Mouse (Mus musculus) liver, embryonic 13.5 days (tissue): ENCODE data around the gene Cdh12. TPM values are rescaled to one million over a fixed set of nuclear protein-coding genes. Genes with fewer than 3 reads are reported as not detected.

Experiments used
- ATAC-seq: fragments of 200-750 bp; cut with Nextera tagmentation; 2 replicates; pipeline ENCODE4 v1.8.0; 2017; ENCODE audit warnings: low read depth, mild to moderate bottlenecking, moderate number of reproducible peaks, moderate library complexity
- DNase-seq: peaks from one replicate; pipeline ENCODE4 v3.0.0; 2022
- H3K27ac ChIP-seq: fragments of 300-500 bp; sonication (generic); 2 replicates; pipeline ENCODE4 v1.5.1; 2015; ENCODE audit warnings: moderate library complexity, mild to moderate bottlenecking, inconsistent platforms
- H3K27me3 ChIP-seq: fragments of 300-500 bp; sonication (generic); 2 replicates; pipeline ENCODE4 v1.6.1; 2015; ENCODE audit warnings: mild to moderate bottlenecking, inconsistent platforms
- H3K36me3 ChIP-seq: fragments of 300-500 bp; sonication (generic); 2 replicates; pipeline ENCODE4 v1.6.1; 2015; ENCODE audit warnings: mild to moderate bottlenecking, inconsistent platforms
- H3K4me1 ChIP-seq: fragments of 300-500 bp; sonication (generic); replicated peaks from 2 replicates; pipeline ENCODE4 v1.6.1; 2015; ENCODE audit warnings: inconsistent platforms
- H3K4me2 ChIP-seq: fragments of 300-500 bp; sonication (generic); 2 replicates; pipeline ENCODE4 v1.6.1; 2015; ENCODE audit warnings: inconsistent platforms, mild to moderate bottlenecking, moderate library complexity
- H3K4me3 ChIP-seq: fragments of 300-500 bp; sonication (generic); replicated peaks from 2 replicates; pipeline ENCODE4 v1.5.1; 2015; ENCODE audit warnings: mild to moderate bottlenecking, inconsistent platforms
- H3K9ac ChIP-seq: fragments of 300-500 bp; sonication (generic); 2 replicates; pipeline ENCODE4 v1.6.1; 2015; ENCODE audit warnings: mild to moderate bottlenecking, inconsistent platforms
- H3K9me3 ChIP-seq: fragments of 300-500 bp; sonication (generic); replicated peaks from 2 replicates; pipeline ENCODE4 v1.6.1; 2016; ENCODE audit warnings: inconsistent platforms
- WGBS: fragments of 180-500 bp; shearing (Covaris S2); methylation state at CpG from one replicate; pipeline ENCODE4 v1.1.7; 2015; ENCODE audit not compliant: insufficient replicate concordance; 5-methylcytosine and 5-hydroxymethylcytosine counted together
- polyA plus RNA-seq: library from polyadenylated mRNA; unstranded; fragments of >200 nt; fragmentation: Nextera tagmentation; extraction: Ambion mirVana; gene quantifications from 2 replicates; pipeline ENCODE4 v1.2.1, GENCODE M21; 2015

Gene Cdh12
- polyA plus RNA-seq, 1 experiment from 2014 or later, result not detected

DNA sequence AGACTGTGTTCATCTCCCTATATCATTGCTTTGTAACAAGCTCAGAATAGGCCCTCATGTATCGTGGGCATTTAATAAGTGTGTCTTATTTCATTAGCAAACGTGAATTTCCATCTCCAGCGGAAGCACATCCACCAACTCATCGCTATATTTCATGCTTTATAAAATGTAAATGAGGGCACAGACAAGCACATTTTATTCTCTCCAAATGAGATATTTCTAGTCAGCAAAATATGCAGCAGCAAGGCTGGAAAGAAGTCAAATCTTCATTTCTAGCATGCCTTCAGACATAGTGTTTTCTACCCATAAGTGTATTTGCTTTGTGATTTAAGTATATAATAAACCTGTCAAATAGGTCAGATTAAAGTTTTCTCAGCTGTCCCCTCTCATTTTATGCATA lies 262.8 kb downstream of the Cdh12 start:
- Histone ChIP-seq H3K27me3 (no peaks in the 10 kb centered on the region), H3K9ac (no peak overlapping the region), H3K4me2 (no peak overlapping the region), H3K36me3 (no peaks in the 10 kb centered on the region), H3K27ac (no peak overlapping the region), H3K4me3 (no peak overlapping the region), H3K9me3 (no peaks in the 10 kb centered on the region), H3K4me1 (no peaks in the 10 kb centered on the region)
- WGBS, result 62% methylated on average over 4 of the region's 4 CpGs
- ATAC-seq (no peak), DNase-seq (no peak)

DNA sequence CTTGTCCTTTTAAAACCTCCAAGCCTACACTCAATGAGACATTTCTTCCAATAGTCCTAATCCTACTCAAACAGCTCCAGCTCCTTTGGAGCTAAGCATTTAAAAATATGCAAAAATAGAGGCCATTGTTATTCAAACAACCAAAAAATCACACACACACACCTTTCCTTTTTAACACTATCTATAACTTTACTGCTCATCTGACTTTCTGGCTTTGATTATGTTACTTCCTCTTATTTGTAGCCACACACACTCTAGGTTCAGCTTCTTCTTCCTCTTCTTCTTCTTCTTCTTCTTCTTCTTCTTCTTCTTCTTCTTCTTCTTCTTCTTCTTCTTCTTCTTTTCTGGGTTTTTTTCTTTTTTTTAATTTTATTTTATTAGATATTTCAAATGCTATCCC lies 323.2 kb downstream of the Cdh12 start:
- H3K4me2 ChIP-seq, result no peak overlapping the region
- H3K9ac ChIP-seq, result no peak overlapping the region
- H3K27me3 ChIP-seq, result no peaks in the 10 kb centered on the region
- H3K27ac ChIP-seq, result no peak overlapping the region
- no peaks in the 10 kb centered on the region for H3K9me3 ChIP-seq
- H3K4me1 ChIP-seq, result no peaks in the 10 kb centered on the region
- H3K36me3 ChIP-seq, result no peaks in the 10 kb centered on the region
- no peak overlapping the region for H3K4me3 ChIP-seq
- ATAC-seq, result no peak
- DNase-seq, result no peak

DNA sequence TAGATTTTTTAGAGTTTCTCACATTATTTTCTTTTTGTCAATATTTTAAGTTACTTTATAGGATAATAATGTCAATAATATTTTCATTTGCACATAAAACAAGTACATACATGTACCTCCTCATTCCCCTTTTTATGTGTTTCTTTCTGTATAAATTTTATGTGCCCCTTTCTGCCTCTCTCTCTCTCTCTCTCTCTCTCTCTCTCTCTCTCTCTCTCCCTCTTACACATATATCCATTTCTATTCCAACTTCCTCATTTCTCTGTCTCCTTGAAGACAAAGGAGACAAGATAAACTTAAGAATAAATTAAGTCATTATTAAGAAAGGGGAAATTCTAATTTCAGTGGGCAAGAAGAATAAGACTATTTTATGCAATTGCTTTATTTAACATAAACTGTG lies 324.4 kb downstream of the Cdh12 start:
- Histone ChIP-seq H3K4me2 (no peak overlapping the region), H3K9me3 (no peaks in the 10 kb centered on the region), H3K27me3 (no peaks in the 10 kb centered on the region), H3K9ac (no peak overlapping the region), H3K27ac (no peak overlapping the region), H3K36me3 (no peaks in the 10 kb centered on the region), H3K4me3 (no peak overlapping the region), H3K4me1 (no peaks in the 10 kb centered on the region)
- ATAC-seq, result no peak
- no peak for DNase-seq

DNA sequence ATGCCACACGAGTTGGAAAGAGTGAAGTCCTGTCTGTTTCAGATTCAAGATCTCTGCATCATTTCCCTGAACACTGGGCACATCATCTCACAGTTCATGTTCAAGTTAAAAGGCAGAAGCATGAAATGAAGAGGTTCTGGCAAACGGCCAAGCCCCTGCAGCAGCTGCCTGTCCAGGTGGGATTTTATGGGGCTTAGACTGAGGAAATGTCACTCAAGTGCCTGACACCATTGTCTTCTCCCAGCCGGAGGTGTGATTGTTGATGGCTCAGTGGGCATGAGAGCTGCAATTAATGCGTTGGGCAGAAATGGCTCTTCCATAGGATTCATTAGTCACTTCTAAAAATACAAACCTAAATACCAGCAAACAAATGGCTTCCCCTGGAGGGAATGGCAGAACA lies 347.9 kb downstream of the Cdh12 start:
- Histone ChIP-seq H3K27ac (no peak overlapping the region), H3K4me1 (no peaks in the 10 kb centered on the region), H3K36me3 (no peaks in the 10 kb centered on the region), H3K9ac (no peak overlapping the region), H3K9me3 (no peaks in the 10 kb centered on the region), H3K4me2 (no peak overlapping the region), H3K4me3 (no peak overlapping the region), H3K27me3 (no peaks in the 10 kb centered on the region)
- ATAC-seq (no peak), DNase-seq (no peak)
- 51% methylated on average over 4 of the region's 4 CpGs for WGBS

DNA sequence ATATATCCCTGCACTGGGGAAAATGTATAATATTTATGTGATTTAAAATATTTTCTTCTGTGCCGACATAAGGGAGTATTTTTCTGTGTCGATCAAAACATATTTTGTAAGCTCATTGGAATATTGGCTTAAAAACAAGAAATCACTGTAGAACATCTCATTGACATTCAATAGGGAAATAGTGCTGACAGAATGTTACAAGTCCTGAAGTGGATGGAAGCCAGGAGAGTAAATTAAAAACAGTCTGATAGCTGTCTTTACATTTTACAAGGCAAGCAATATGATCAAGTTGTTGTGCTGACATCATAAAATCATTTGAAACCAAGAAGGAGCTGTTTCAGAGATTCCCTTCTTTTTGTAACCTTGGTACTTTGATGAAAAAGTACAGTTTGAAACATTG lies 349.5 kb downstream of the Cdh12 start:
- no peak for ATAC-seq

DNA sequence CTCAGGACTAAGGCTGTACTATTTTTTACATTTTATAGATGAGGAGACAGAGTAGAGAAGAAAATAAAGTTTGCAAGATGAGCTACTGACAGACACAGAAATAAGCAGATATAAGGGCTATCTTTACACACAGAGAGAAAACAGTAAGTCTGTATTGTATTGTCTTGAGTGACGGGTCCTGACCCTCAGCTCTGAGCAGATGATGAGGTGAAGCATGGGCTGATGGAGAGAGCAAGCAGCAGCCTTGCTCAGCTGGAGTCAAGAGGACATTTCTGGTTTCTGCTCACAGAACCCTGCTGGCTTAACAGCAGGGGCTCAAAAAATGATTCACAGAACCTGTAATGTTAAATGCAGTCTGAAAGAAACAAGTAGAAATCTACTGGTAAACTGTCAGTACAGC lies 386.8 kb downstream of the Cdh12 start:
- no peak overlapping the region for H3K4me3 ChIP-seq
- ATAC-seq, result no peak
- no peak overlapping the region for H3K9ac ChIP-seq
- no peaks in the 10 kb centered on the region for H3K9me3 ChIP-seq
- no peaks in the 10 kb centered on the region for H3K27me3 ChIP-seq
- 65% methylated on average over 1 of the region's 1 CpGs for WGBS
- no peaks in the 10 kb centered on the region for H3K36me3 ChIP-seq
- no peak for DNase-seq
- H3K27ac ChIP-seq, result no peak overlapping the region
- no peak overlapping the region for H3K4me2 ChIP-seq
- H3K4me1 ChIP-seq, result no peaks in the 10 kb centered on the region

More for the DNA sequence above, 349.5 kb downstream of the Cdh12 start:
- H3K27me3 ChIP-seq, result no peaks in the 10 kb centered on the region
- 71% methylated on average over 2 of the region's 2 CpGs for WGBS
- no peak overlapping the region for H3K9ac ChIP-seq
- no peak overlapping the region for H3K27ac ChIP-seq
- H3K9me3 ChIP-seq, result no peaks in the 10 kb centered on the region
- no peak for DNase-seq
- H3K4me3 ChIP-seq, result no peak overlapping the region
- no peaks in the 10 kb centered on the region for H3K36me3 ChIP-seq
- no peak overlapping the region for H3K4me2 ChIP-seq
- no peaks in the 10 kb centered on the region for H3K4me1 ChIP-seq

DNA sequence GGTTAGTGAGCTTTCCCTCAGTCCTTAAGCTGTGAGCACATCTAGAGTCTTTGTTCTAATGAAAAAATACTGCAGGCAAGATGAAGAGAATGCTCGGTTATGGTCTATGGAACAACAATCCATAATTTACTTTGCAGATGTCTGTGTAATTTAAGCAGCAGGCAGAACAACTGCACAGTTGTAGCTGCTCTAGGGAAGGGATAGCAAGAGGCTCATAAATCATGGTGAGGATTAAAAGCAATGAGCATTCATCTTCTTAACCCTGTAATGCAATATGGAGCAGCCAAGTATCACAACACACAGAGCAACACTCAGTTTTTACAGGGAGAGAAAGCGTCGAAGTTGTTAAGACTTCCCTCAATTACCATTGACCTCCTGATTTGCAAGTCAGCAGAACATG lies 387.9 kb downstream of the Cdh12 start:
- H3K9me3 ChIP-seq, result no peaks in the 10 kb centered on the region
- no peak overlapping the region for H3K4me2 ChIP-seq
- no peaks in the 10 kb centered on the region for H3K27me3 ChIP-seq
- no peak overlapping the region for H3K27ac ChIP-seq
- H3K9ac ChIP-seq, result no peak overlapping the region
- H3K4me3 ChIP-seq, result no peak overlapping the region
- no peaks in the 10 kb centered on the region for H3K36me3 ChIP-seq
- ATAC-seq (no peak), DNase-seq (no peak)
- no peaks in the 10 kb centered on the region for H3K4me1 ChIP-seq
- WGBS, result 70% methylated on average over 3 of the region's 3 CpGs

DNA sequence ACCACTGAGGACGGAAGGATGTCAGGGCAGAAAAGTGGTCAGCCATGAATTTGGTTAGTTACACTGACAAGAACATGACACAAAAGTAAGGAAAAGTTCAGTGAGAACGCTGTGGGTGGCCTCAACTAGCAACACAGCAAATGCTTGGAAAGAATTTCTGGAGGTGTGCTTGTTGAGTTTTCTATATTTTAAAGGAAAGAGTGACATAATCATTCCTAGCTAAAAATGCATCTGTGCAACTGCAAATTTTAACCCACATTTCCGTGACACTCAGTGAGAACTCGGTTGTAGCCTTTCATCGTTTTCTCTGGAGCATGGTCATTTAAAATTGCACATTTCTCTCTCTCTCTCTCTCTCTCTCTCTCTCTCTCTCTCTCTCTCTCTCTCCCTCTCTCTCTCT lies 392.4 kb downstream of the Cdh12 start:
- H3K27me3 ChIP-seq, result no peaks in the 10 kb centered on the region
- no peaks in the 10 kb centered on the region for H3K4me1 ChIP-seq
- no peak for ATAC-seq
- no peaks in the 10 kb centered on the region for H3K9me3 ChIP-seq
- no peak overlapping the region for H3K27ac ChIP-seq
- no peak overlapping the region for H3K4me3 ChIP-seq
- no peak for DNase-seq
- no peak overlapping the region for H3K9ac ChIP-seq
- H3K36me3 ChIP-seq, result no peaks in the 10 kb centered on the region
- WGBS, result 63% methylated on average over 5 of the region's 5 CpGs
- no peak overlapping the region for H3K4me2 ChIP-seq

DNA sequence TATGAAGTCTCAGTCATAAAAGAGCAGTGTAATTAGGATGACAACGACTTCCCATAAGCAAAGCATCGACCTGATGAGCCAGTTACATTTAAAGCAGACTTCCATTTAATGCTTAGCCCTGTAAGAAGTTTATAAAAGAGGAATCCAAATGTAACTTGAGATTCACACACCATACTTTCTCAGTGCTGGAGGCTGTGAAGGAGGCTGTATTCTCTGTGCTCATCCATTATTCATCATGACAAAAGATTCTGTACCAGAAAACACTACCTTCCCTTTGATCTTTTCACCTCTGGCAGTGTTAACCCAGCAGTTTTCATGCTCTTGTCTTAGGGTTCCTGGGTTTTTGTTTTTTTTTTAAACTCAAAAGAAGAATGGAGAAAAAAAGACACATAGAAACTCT lies 414.0 kb downstream of the Cdh12 start:
- no peak overlapping the region for H3K27ac ChIP-seq
- no peak overlapping the region for H3K4me3 ChIP-seq
- no peaks in the 10 kb centered on the region for H3K9me3 ChIP-seq
- no peak overlapping the region for H3K9ac ChIP-seq
- no peak for ATAC-seq
- no peak overlapping the region for H3K4me2 ChIP-seq
- WGBS, result 44% methylated on average over 2 of the region's 2 CpGs
- no peaks in the 10 kb centered on the region for H3K4me1 ChIP-seq
- no peaks in the 10 kb centered on the region for H3K36me3 ChIP-seq
- H3K27me3 ChIP-seq, result no peaks in the 10 kb centered on the region
- DNase-seq, result no peak

DNA sequence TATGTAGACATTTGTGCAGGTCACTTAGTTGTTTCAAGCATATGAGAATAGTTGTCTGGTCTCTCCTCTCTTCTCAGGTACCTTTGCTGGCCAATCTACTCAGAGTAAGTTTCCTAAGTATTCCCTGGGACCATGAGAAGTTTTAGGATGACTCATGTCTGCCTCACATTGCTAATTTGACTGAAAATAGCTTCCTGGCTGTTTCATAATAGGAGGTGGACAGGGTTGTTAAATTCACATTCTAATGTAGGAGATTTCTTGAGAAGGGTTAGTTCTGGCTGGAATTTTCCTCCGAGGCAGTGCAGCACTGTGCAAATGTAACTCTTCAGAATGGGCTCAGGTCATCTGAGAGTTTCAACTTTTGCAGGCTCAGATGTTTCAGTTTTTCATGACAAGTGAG lies 423.5 kb downstream of the Cdh12 start:
- Histone ChIP-seq H3K4me3 (no peak overlapping the region), H3K9me3 (no peaks in the 10 kb centered on the region), H3K9ac (no peak overlapping the region), H3K36me3 (no peaks in the 10 kb centered on the region), H3K27ac (no peak overlapping the region), H3K4me1 (no peaks in the 10 kb centered on the region), H3K4me2 (no peak overlapping the region), H3K27me3 (no peaks in the 10 kb centered on the region)
- ATAC-seq (no peak), DNase-seq (no peak)
- WGBS, result 78% methylated on average over 1 of the region's 1 CpGs

DNA sequence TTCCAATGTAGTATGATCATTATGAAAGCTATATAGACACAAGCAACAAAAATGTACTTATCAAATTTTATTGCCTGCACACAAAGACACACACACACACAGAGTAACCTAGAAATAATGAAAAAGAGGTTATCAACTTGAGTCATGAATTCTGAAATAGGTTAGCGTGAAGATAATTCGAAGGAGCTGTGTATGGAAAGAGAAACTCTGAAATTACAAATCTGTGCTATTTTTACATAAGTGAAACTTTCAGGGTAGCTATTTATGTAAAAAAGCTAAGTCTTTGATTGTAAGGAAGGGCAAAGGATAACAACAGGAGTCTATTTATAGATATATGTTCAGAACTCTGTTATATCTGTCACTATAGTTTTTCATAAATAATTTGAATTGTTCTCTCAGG lies 427.9 kb downstream of the Cdh12 start:
- H3K4me3 ChIP-seq, result no peak overlapping the region
- H3K4me1 ChIP-seq, result no peaks in the 10 kb centered on the region
- DNase-seq, result no peak
- no peaks in the 10 kb centered on the region for H3K27me3 ChIP-seq
- no peaks in the 10 kb centered on the region for H3K36me3 ChIP-seq
- H3K9ac ChIP-seq, result no peak overlapping the region
- WGBS, result 80% methylated on average over 2 of the region's 2 CpGs
- no peak overlapping the region for H3K27ac ChIP-seq
- no peak overlapping the region for H3K4me2 ChIP-seq
- H3K9me3 ChIP-seq, result no peaks in the 10 kb centered on the region
- ATAC-seq, result no peak

DNA sequence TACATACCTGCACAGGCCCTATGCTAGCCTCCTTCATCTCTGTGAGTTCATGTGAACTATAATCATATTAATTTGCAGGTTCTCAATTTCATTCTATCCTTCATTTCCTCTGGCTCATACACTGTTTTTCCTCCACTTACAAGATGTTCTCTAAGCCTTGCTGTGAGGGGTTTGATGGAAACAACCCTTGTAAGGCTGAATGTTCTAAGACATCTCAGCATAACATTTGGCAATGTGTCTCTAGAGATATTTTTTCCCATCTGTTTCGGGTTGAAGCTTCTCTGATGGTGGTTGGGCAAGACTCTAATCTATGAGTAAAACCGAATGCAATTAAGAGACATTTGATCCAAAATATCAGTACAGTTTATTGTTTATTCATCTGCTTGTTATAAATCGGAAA lies 444.4 kb downstream of the Cdh12 start:
- Histone ChIP-seq H3K4me2 (no peak overlapping the region), H3K4me3 (no peak overlapping the region), H3K9ac (no peak overlapping the region), H3K27me3 (no peaks in the 10 kb centered on the region), H3K36me3 (no peaks in the 10 kb centered on the region), H3K4me1 (no peaks in the 10 kb centered on the region), H3K9me3 (no peaks in the 10 kb centered on the region), H3K27ac (no peak overlapping the region)
- ATAC-seq, result no peak
- no peak for DNase-seq
- 46% methylated on average over 3 of the region's 3 CpGs for WGBS

DNA sequence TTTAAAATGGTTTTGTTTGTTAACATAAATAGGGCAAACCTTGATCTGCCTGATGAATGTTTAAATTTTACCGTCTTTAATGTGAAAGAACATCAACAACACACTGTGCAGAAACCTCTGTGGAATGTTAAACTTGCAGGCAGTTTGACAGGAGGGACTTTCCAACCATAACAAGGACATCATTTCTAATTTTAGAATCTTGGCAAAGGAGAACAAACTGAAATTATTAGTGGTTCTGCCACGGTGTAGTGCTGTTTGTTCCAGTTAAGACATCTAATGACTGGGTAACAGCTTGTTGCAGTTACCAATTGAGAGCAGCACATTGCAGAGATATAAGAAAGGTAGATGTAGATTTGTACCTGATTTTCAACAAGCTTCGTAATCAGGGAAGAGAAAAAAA lies 453.5 kb downstream of the Cdh12 start:
- H3K9me3 ChIP-seq, result no peaks in the 10 kb centered on the region
- H3K4me2 ChIP-seq, result no peak overlapping the region
- DNase-seq (no peak), ATAC-seq (no peak)
- H3K4me1 ChIP-seq, result no peaks in the 10 kb centered on the region
- H3K27ac ChIP-seq, result no peak overlapping the region
- H3K36me3 ChIP-seq, result no peaks in the 10 kb centered on the region
- no peak overlapping the region for H3K9ac ChIP-seq
- WGBS, result 54% methylated on average over 3 of the region's 3 CpGs
- H3K4me3 ChIP-seq, result no peak overlapping the region
- no peaks in the 10 kb centered on the region for H3K27me3 ChIP-seq
